Mouse (Mus musculus) limb, embryonic 14.5 days (tissue): ENCODE measurements around the gene Ngef. TPM values are rescaled to one million over a fixed set of nuclear protein-coding genes. Genes with fewer than 3 reads are reported as not detected.
"Not testable (repeated sequence)": the region's sequence is repeated elsewhere in the genome, so short reads cannot be mapped to it uniquely, and the experiment has no call there.

Source experiments
- ATAC-seq: fragments of 200-750 bp; cut with Nextera tagmentation; 2 replicates; pipeline ENCODE4 v1.8.0; 2017; ENCODE audit warnings: low read depth, moderate number of reproducible peaks, moderate TSS enrichment; ENCODE audit not compliant: low FRiP score
- DNase-seq: peaks from one replicate; pipeline ENCODE4 v3.0.0-alpha.2; 2015; ENCODE audit warnings: low spot score
- H3K27ac ChIP-seq: fragments of 300-500 bp; sonication (generic); replicated peaks from 2 replicates; pipeline ENCODE4 v1.5.1; 2014; ENCODE audit warnings: low read depth, mild to moderate bottlenecking, low read length, moderate library complexity, mixed read lengths
- H3K27me3 ChIP-seq: fragments of 300-500 bp; sonication (generic); 2 replicates; pipeline ENCODE4 v1.6.1; 2014; ENCODE audit warnings: low read length, mixed read lengths; ENCODE audit not compliant: control insufficient read depth, insufficient read depth
- H3K36me3 ChIP-seq: fragments of 300-500 bp; sonication (generic); 2 replicates; pipeline ENCODE4 v1.6.1; 2014; ENCODE audit warnings: mild to moderate bottlenecking, low read length, moderate library complexity, mixed read lengths; ENCODE audit not compliant: control insufficient read depth, insufficient read depth
- H3K4me1 ChIP-seq: fragments of 300-500 bp; sonication (generic); 2 replicates; pipeline ENCODE4 v1.6.1; 2014; ENCODE audit warnings: antibody characterized with exemption, low read length, mixed read lengths; ENCODE audit not compliant: control insufficient read depth, insufficient read depth
- H3K4me2 ChIP-seq: fragments of 300-500 bp; sonication (generic); replicated peaks from 2 replicates; pipeline ENCODE4 v1.6.1; 2014; ENCODE audit warnings: low read depth, mild to moderate bottlenecking, low read length, moderate library complexity; ENCODE audit not compliant: severe bottlenecking
- H3K4me3 ChIP-seq: fragments of 300-500 bp; sonication (generic); replicated peaks from 2 replicates; pipeline ENCODE4 v1.5.1; 2014; ENCODE audit warnings: low read length
- H3K9ac ChIP-seq: fragments of 300-500 bp; sonication (generic); 2 replicates; pipeline ENCODE4 v1.6.1; 2014; ENCODE audit warnings: mild to moderate bottlenecking, low read depth, low read length, moderate library complexity; ENCODE audit not compliant: severe bottlenecking
- H3K9me3 ChIP-seq: fragments of 300-500 bp; sonication (generic); 2 replicates; pipeline ENCODE4 v1.6.1; 2016; ENCODE audit warnings: low read length; ENCODE audit not compliant: control insufficient read depth
- POLR2A ChIP-seq: fragments of 200-500 bp; IDR thresholded peaks from 2 replicates; pipeline ENCODE4 v1.8.0; 2012; ENCODE audit warnings: inconsistent platforms, mild to moderate bottlenecking, moderate library complexity, borderline replicate concordance; ENCODE audit not compliant: insufficient read depth, insufficient read length; ENCODE audit errors: extremely low read depth
- WGBS: fragments of 180-500 bp; shearing (Covaris S2); extraction: QIAGEN DNeasy Blood & Tissue Kit; methylation state at CpG from one replicate; pipeline ENCODE4 v1.1.7; 2014; 5-methylcytosine and 5-hydroxymethylcytosine counted together
- polyA plus RNA-seq, 2 experiments: library from polyadenylated mRNA; depleted of rRNA in 1 of 2; stranded (reverse) in 1 of 2; unstranded in 1 of 2; fragments of >200 nt; fragmentation: Nextera tagmentation in 1 of 2; extraction: Ambion mirVana in 1 of 2; gene quantifications; 2 replicates each; pipeline versions ENCODE4 v1.2.1 to v1.2.3; 2012 to 2014

Ngef gene
- polyA plus RNA-seq, 2 experiments = 1.0 to 1.8 TPM

GRCm38 (mm10) chr1:87475076-87475895 is 98.4 kb downstream of the Ngef start:
- ATAC-seq (no peak), DNase-seq (no peak)
- 4% methylated on average over 36 of the region's 42 CpGs for WGBS
- H3K27ac ChIP-seq = no peak overlapping the region
- peak overlapping the region; percentile 60 for H3K4me2 ChIP-seq
- H3K36me3 ChIP-seq = no peaks in the 10 kb centered on the region
- peaks cover 22% of the 10 kb centered on the region for H3K27me3 ChIP-seq
- peak overlapping the region; percentile 34 for H3K4me3 ChIP-seq
- H3K9ac ChIP-seq = 0 out of 2 replicates have a peak overlapping the region, but pooled peaks have one; percentile 12
- H3K9me3 ChIP-seq = no peaks in the 10 kb centered on the region
- no peak for TF ChIP-seq POLR2A
- H3K4me1 ChIP-seq = peaks cover 9% of the 10 kb centered on the region

GRCm38 (mm10) chr1:87472576-87472975 is 101.1 kb downstream of the Ngef start:
- no peak overlapping the region for H3K4me3 ChIP-seq
- peaks cover 9% of the 10 kb centered on the region for H3K4me1 ChIP-seq
- no peaks in the 10 kb centered on the region for H3K9me3 ChIP-seq
- TF ChIP-seq POLR2A = no peak
- DNase-seq = no peak
- WGBS = 75% methylated on average over 7 of the region's 7 CpGs
- H3K4me2 ChIP-seq = peak overlapping the region; percentile 9; the same call in 1 of the 2 replicates
- peak overlapping the region; percentile 58; the same call in 1 of the 2 replicates for H3K27ac ChIP-seq
- no peak overlapping the region for H3K9ac ChIP-seq
- no peak for ATAC-seq
- H3K36me3 ChIP-seq = no peaks in the 10 kb centered on the region
- H3K27me3 ChIP-seq = peaks cover 22% of the 10 kb centered on the region

GRCm38 (mm10) chr1:87471914-87472313 is 101.8 kb downstream of the Ngef start:
- Histone ChIP-seq H3K9ac (no peak overlapping the region), H3K36me3 (no peaks in the 10 kb centered on the region), H3K27ac (peak overlapping the region; percentile 58; the same call in 1 of the 2 replicates), H3K9me3 (no peaks in the 10 kb centered on the region), H3K4me3 (no peak overlapping the region), H3K4me1 (peaks cover 9% of the 10 kb centered on the region), H3K4me2 (no peak overlapping the region), H3K27me3 (peaks cover 22% of the 10 kb centered on the region)
- ATAC-seq = peak; percentile 47; the same call in 1 of the 2 replicates
- DNase-seq = peak; percentile 26
- 74% methylated on average over 7 of the region's 7 CpGs for WGBS
- no peak for TF ChIP-seq POLR2A

- not testable (repeated sequence) for H3K36me3 ChIP-seq, ATAC-seq, H3K4me1 ChIP-seq, H3K4me2 ChIP-seq, H3K9me3 ChIP-seq, H3K27me3 ChIP-seq, DNase-seq
- peak within 1 kb of the TSS; percentile 16; the same call in 1 of the 2 replicates for H3K9ac ChIP-seq
- H3K4me3 ChIP-seq = 0 out of 2 replicates have a peak within 1 kb of the TSS, but pooled peaks have one; percentile 5
- peak within 1 kb of the TSS; percentile 58 for H3K27ac ChIP-seq
- 46% methylated on average over 9 of the region's 10 CpGs for WGBS
Measured at GRCm38 (mm10) chr1:87469971-87470370, 103.7 kb downstream of the Ngef start, which contains the start of gene Snorc. Gene Snorc (plus strand): TSS chr1:87470271.

- no peak overlapping the region for H3K27ac ChIP-seq
- H3K4me3 ChIP-seq = no peak overlapping the region
- no peak overlapping the region for H3K4me2 ChIP-seq
- H3K9me3 ChIP-seq = no peaks in the 10 kb centered on the region
- no peaks in the 10 kb centered on the region for H3K4me1 ChIP-seq
- no peaks in the 10 kb centered on the region for H3K36me3 ChIP-seq
- WGBS = 77% methylated on average over 6 of the region's 6 CpGs
- DNase-seq (no peak), ATAC-seq (no peak)
- H3K27me3 ChIP-seq = no peaks in the 10 kb centered on the region
- TF ChIP-seq POLR2A = no peak
- H3K9ac ChIP-seq = no peak overlapping the region
Measured at GRCm38 (mm10) chr1:87468321-87468720, 105.3 kb downstream of the Ngef start.
